Mouse (Mus musculus): ENCODE measurements around the gene Ppp2r2c. TPM values are rescaled to one million over a fixed set of nuclear protein-coding genes. Genes with fewer than 3 reads are reported as not detected.
"Not testable (repeated sequence)": the region's sequence is repeated elsewhere in the genome, so short reads cannot be mapped to it uniquely, and the experiment has no call there.

Gene Ppp2r2c
- total RNA-seq, 2 experiments from 2014 or later = 0.19 to 0.25 TPM

GRCm38 (mm10) chr5:36935486-36936473, 67.5 kb downstream of the Ppp2r2c start:
- peak; percentile 29 for DNase-seq

DNA sequence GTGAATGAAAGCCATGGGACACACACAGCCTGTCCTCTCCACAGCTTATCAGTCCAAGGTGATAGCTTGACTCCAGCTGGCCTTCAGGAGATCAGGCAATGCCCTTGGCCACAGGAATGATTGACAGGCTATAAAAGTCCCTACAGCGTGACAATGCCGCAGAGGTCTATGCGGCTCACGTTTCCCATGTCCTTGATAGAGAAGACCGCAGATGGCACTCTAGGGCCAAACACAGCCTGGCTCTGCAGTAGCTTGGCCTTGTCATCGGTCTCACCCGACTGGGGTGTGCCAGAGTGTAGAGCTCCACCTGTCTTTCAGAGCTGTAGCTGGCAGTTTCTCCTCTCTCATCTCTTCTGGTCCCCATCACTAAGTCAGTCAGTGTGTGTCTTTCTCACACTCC, 68.2 kb downstream of the Ppp2r2c start:
- peak; percentile 24 for DNase-seq

DNA sequence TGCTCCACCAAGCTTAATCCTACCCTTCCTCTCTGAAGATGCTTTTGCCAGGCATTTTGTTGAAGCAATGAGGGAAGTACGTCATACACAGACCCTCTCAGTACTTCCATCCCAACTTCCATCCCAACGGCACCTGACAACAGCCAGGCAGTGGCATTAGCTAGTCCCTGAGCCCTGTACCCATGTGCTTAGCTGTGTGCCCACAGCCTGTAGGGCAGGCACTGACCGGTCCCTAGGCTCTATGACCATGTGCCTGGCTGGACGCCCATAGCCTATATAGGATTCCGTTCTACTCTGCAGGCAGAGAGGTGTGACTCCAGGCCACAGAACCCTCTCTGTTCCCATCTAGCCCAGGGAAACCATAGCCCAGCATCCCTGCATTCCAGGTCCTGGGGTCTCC, 69.7 kb downstream of the Ppp2r2c start:
- no peak for DNase-seq

DNA sequence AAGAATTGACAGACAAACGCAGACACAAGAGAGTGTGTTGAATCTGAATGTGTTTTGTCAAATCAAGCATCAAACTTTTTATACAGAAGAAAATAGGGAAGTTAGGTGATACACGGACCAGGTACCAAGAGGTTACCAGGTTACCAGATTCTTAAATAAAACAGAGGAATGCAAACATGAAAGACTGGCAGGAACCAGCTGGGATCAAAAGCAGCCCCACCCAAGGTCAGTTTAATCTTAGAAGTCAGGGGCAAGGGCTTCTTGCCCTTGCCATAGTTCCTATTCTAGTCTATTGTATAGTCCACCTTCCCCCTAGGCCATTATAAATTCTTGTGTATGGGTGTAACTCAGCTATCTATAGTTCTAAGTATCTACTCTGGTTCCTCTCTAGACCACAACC, 70.7 kb downstream of the Ppp2r2c start:
- DNase-seq = not testable (repeated sequence)

- DNase-seq = no peak
These were observed 74.1 kb downstream of the Ppp2r2c start for GRCm38 (mm10) chr5:36942446-36942845.

DNA sequence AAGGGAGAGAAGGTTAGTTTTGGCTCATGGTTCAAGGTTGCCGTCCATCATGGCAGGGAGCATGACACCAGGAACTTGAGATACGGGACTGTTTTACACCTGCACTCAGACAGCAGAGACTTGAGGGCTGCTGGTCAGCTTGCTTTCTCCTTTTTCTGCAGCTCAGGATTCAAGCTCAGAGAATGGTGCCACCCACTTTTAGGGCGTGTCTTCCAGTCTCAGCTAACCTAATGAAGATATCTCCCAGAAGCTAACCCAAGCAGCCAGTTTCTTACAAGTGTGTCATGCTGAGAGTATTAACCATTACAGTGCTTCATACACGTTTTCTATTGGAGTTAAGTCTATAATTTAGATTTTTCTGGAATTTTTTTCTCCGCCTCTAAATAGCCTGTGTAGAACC, 76.2 kb downstream of the Ppp2r2c start:
- DNase-seq = no peak

- DNase-seq = no peak
These were observed 76.9 kb downstream of the Ppp2r2c start for GRCm38 (mm10) chr5:36945102-36945701.

DNA sequence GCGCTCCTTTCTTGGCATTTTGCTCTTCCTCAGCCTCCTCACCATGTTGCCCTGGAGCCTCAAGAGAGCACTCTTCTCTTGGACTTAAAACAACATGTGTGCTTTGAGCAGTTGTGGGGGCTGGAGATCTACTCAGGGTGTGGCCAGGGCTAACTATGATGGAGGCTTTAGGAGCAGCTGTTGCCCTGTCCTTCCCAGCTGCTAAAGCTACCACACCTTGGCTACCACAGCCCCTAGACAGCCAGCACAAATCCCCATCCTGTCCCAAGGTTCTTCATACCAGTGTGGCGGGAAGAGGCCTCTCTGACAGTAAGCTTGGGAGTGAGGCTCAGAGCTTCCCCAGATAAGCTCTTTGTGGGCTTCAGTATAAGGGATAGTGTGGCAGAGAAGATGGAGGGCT, 77.4 kb downstream of the Ppp2r2c start:
- no peak for DNase-seq

DNA sequence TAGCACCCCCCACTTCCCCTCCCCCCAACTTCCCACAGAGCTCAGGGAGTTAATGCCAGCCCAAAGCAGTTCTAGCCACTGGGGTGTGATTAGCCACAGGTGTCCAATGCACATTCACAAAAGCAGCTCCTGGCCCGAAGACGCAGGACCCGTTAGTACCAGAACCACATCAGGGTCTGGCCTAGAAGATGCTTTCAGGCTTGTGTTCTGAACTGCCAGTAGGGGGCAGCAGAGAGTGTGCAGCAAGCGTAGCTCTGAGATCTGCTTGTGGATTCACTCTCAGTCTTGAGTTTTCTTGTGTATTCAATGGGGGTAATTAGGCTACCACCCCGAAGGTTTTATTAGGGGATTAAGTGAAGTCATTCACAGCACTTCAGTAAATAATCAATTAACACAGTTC, 78.1 kb downstream of the Ppp2r2c start:
- peak; percentile 65 for DNase-seq

GRCm38 (mm10) chr5:36948831-36949230, 80.5 kb downstream of the Ppp2r2c start:
- peak; percentile 84 for DNase-seq

- DNase-seq = no peak
These were observed 82.6 kb downstream of the Ppp2r2c start for GRCm38 (mm10) chr5:36950871-36951270.

DNA sequence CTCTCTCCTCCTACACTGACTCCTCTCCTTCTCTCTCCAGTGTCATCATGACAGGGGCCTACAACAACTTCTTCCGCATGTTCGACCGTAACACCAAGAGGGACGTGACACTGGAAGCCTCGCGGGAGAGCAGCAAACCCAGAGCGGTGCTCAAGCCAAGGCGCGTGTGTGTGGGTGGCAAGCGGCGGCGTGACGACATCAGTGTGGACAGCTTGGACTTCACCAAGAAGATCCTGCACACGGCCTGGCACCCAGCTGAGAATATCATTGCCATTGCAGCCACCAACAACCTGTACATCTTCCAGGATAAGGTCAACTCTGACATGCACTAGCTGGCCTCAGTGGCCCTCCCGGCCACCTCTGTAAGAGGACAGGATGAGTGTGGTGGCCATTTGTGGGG, 84.0 kb downstream of the Ppp2r2c start:
- no peak for DNase-seq

GRCm38 (mm10) chr5:36955366-36955765, 87.1 kb downstream of the Ppp2r2c start:
- DNase-seq = peak; percentile 48

DNA sequence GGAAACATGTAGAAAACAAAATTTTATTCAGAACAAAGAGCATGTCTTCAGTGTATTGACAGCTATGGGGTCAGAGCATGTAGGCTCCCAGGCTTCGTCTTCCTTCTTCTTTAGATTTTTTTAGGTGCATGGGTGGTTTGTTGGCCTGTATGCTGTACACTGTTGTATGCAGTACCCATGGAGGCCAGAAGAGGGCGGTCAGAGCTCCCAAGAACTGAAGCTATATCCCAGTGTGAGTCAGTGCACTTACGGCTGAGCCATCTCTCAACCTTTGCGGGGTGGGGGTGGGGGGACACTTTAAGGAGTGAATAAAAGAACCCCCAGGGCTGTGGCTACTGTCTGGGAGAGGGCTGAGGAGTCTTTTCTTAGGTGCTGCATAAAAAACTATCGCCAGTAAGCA, 90.5 kb downstream of the Ppp2r2c start:
- peak; percentile 78 for DNase-seq

DNA sequence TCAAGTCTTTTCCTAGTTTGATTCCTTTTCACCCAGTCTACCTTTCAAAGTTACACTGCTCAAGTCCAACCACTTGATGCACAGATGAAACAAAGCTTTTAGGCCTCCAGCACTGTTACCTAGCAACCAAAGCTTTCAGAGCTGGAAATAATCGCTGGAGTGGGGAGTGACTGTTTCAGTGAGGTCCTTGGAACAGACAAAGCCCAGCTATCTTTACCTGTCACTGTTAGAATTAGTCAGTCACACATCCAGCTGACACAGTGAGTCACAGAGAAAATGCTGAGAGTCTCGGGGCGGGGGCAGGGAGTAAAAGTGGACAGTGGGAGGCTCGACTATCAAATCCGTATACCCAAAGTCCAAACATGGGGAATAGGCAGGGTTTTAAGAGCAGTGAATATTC, 92.2 kb downstream of the Ppp2r2c start:
- peak; percentile 20 for DNase-seq

DNA sequence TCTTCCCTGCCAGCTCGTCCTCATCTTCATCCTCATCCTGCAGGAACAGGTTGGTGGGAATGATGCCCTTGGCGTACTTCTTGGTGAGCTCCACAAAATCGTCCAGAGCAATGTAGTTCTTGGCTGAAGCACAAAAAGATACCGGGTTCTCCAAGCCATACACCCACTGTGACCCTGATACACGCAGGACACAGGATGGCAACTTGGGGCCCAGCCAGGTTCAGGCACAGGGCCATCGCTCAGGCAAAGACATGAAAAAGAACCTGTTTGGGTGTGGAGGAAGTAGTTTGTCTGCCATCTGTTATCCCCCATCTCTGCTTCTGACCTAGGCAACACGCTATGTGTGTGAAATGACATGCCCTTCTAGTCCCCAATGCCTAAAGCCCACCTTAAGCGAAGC, 103.3 kb downstream of the Ppp2r2c start:
- no peak for DNase-seq

DNA sequence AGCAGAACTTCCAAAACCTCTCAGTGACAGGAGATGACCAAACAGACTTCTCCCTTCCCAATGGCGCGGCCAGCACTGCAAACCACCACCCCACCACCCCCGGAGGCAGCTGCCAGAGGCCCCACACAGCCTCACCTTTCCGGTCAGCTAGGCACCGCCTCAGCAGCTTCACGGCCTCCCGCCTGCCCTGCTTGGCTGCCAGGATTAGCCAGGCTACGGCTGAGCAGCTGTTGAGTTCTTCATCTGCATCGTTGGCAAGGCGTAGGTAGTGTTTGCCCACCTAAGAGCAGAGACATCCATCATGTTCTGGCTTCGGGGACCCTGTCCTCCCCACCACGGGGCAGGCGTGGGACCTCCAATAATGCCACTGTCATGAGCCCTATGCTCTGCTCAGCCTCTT, 107.0 kb downstream of the Ppp2r2c start:
- no peak for DNase-seq

DNA sequence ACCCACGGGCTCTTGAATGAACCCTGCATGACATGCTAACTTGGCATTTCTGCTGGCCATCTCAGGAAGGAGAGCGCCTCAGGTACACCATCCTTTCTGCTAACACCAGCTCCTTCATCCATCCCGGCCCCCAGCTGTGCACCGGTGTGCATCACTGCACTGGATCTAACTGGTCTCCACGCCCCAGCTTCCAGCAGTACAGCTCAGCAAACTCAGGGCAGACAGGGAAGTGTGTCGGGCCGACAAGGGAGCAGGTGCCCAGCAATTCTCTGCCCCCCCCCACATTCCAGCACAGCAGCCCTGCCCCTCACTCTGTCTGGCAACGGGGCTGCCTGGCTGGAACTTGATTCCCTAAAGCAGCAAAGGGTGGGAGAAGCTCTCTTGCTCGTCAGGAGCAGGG, 109.5 kb downstream of the Ppp2r2c start:
- no peak for DNase-seq

- DNase-seq = no peak
These were observed 110.7 kb downstream of the Ppp2r2c start for GRCm38 (mm10) chr5:36979001-36979400.

DNA sequence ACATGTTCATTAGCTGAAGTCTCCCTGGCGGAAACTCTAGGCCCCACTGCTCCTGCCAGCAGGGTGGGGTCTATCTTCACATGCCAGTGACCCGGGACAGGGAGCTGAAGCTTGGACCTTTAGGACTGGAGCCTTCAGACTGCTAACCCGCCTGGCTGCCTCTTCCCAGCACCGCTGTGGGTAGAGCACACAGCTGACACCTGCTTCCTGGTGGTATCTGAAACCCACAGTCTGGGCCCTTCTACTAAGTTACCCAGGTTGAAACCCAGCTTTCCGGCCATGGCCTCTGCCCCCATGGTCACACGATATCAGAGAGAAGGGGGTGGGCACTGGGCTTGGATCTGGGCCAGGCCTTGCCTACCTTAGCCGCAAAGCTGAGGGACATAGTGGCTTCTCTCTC, 111.3 kb downstream of the Ppp2r2c start:
- no peak for DNase-seq

- DNase-seq = no peak
These were observed 114.0 kb downstream of the Ppp2r2c start for GRCm38 (mm10) chr5:36982271-36982670.

GRCm38 (mm10) chr5:36986617-36987016, 118.3 kb downstream of the Ppp2r2c start:
- DNase-seq = no peak

- no peak for DNase-seq
These were observed 119.9 kb downstream of the Ppp2r2c start for GRCm38 (mm10) chr5:36988124-36988780.
